Mouse (Mus musculus): ENCODE measurements around the gene Afdn. TPM values are rescaled to one million over a fixed set of nuclear protein-coding genes. Genes with fewer than 3 reads are reported as not detected.
"Not testable (repeated sequence)": the region's sequence is repeated elsewhere in the genome, so short reads cannot be mapped to it uniquely, and the experiment has no call there.

Afdn gene
- polyA plus RNA-seq, 1 experiment: 15.6 TPM

- no peaks in the 10 kb centered on the region; the same call in 1 of the 2 replicates for H3K4me1 ChIP-seq (ENCODE audit: control insufficient read depth, insufficient read depth, low read length)
Measured at GRCm38 (mm10) chr17:13768531-13768930, 8.2 kb downstream of the Afdn start.

GRCm38 (mm10) chr17:13769256-13769655, 8.9 kb downstream of the Afdn start:
- no peak overlapping the region for H3K27ac ChIP-seq (ENCODE audit: control insufficient read depth, insufficient read depth, low read depth, low read length)
- TF ChIP-seq CTCF (IDR thresholded peaks at IDR 0.05; ENCODE audit: control insufficient read depth, insufficient read depth, insufficient replicate concordance, low read depth, low read length) (no peak), POLR2A (IDR thresholded peaks at IDR 0.05; ENCODE audit: control insufficient read depth, low read depth, low read length) (no peak)
- H3K4me1 ChIP-seq (ENCODE audit: control insufficient read depth, insufficient read depth, low read length): no peaks in the 10 kb centered on the region; the same call in 1 of the 2 replicates
- no peaks in the 10 kb centered on the region for H3K36me3 ChIP-seq (ENCODE audit: control insufficient read depth, insufficient read depth, low read length)
- H3K27me3 ChIP-seq (ENCODE audit: control insufficient read depth, insufficient read depth, low read length): no peaks in the 10 kb centered on the region
- H3K4me3 ChIP-seq (ENCODE audit: control insufficient read depth, low read depth, low read length): no peak overlapping the region

More at GRCm38 (mm10) chr17:13768531-13768930, 8.2 kb downstream of the Afdn start:
- H3K4me3 ChIP-seq (ENCODE audit: control insufficient read depth, low read depth, low read length): no peak overlapping the region
- H3K27me3 ChIP-seq (ENCODE audit: control insufficient read depth, insufficient read depth, low read length): no peaks in the 10 kb centered on the region
- no peak for TF ChIP-seq CTCF (IDR thresholded peaks at IDR 0.05; ENCODE audit: control insufficient read depth, insufficient read depth, insufficient replicate concordance, low read depth, low read length)
- no peak for TF ChIP-seq POLR2A (IDR thresholded peaks at IDR 0.05; ENCODE audit: control insufficient read depth, low read depth, low read length)
- no peak overlapping the region for H3K27ac ChIP-seq (ENCODE audit: control insufficient read depth, insufficient read depth, low read depth, low read length)
- no peaks in the 10 kb centered on the region for H3K36me3 ChIP-seq (ENCODE audit: control insufficient read depth, insufficient read depth, low read length)

- TF ChIP-seq POLR2A (IDR thresholded peaks at IDR 0.05; ENCODE audit: control insufficient read depth, low read depth, low read length): no peak
- TF ChIP-seq CTCF (IDR thresholded peaks at IDR 0.05; ENCODE audit: control insufficient read depth, insufficient read depth, insufficient replicate concordance, low read depth, low read length): no peak
- Histone ChIP-seq H3K27ac (ENCODE audit: control insufficient read depth, insufficient read depth, low read depth, low read length) (no peak overlapping the region), H3K27me3 (ENCODE audit: control insufficient read depth, insufficient read depth, low read length) (no peaks in the 10 kb centered on the region), H3K36me3 (ENCODE audit: control insufficient read depth, insufficient read depth, low read length) (no peaks in the 10 kb centered on the region), H3K4me3 (ENCODE audit: control insufficient read depth, low read depth, low read length) (no peak overlapping the region), H3K4me1 (ENCODE audit: control insufficient read depth, insufficient read depth, low read length) (no peaks in the 10 kb centered on the region)
Measured at GRCm38 (mm10) chr17:13777676-13778075, 17.3 kb downstream of the Afdn start.

- Histone ChIP-seq H3K4me3 (ENCODE audit: control insufficient read depth, low read depth, low read length) (no peak overlapping the region), H3K36me3 (ENCODE audit: control insufficient read depth, insufficient read depth, low read length) (no peaks in the 10 kb centered on the region), H3K27me3 (ENCODE audit: control insufficient read depth, insufficient read depth, low read length) (no peaks in the 10 kb centered on the region), H3K4me1 (ENCODE audit: control insufficient read depth, insufficient read depth, low read length) (no peaks in the 10 kb centered on the region), H3K27ac (ENCODE audit: control insufficient read depth, insufficient read depth, low read depth, low read length) (no peak overlapping the region)
- TF ChIP-seq CTCF (IDR thresholded peaks at IDR 0.05; ENCODE audit: control insufficient read depth, insufficient read depth, insufficient replicate concordance, low read depth, low read length) (no peak), POLR2A (IDR thresholded peaks at IDR 0.05; ENCODE audit: control insufficient read depth, low read depth, low read length) (no peak)
Measured at GRCm38 (mm10) chr17:13778865-13779264, 18.5 kb downstream of the Afdn start.

- Histone ChIP-seq H3K4me1 (ENCODE audit: control insufficient read depth, insufficient read depth, low read length) (no peaks in the 10 kb centered on the region), H3K36me3 (ENCODE audit: control insufficient read depth, insufficient read depth, low read length) (no peaks in the 10 kb centered on the region), H3K27me3 (ENCODE audit: control insufficient read depth, insufficient read depth, low read length) (no peaks in the 10 kb centered on the region), H3K4me3 (ENCODE audit: control insufficient read depth, low read depth, low read length) (no peak overlapping the region), H3K27ac (ENCODE audit: control insufficient read depth, insufficient read depth, low read depth, low read length) (no peak overlapping the region)
- TF ChIP-seq CTCF (IDR thresholded peaks at IDR 0.05; ENCODE audit: control insufficient read depth, insufficient read depth, insufficient replicate concordance, low read depth, low read length) (no peak), POLR2A (IDR thresholded peaks at IDR 0.05; ENCODE audit: control insufficient read depth, low read depth, low read length) (no peak)
Measured at GRCm38 (mm10) chr17:13781948-13782347, 21.6 kb downstream of the Afdn start.

GRCm38 (mm10) chr17:13783469-13783868, 23.1 kb downstream of the Afdn start:
- H3K4me1 ChIP-seq (ENCODE audit: control insufficient read depth, insufficient read depth, low read length): no peaks in the 10 kb centered on the region
- TF ChIP-seq CTCF (IDR thresholded peaks at IDR 0.05; ENCODE audit: control insufficient read depth, insufficient read depth, insufficient replicate concordance, low read depth, low read length): no peak
- TF ChIP-seq POLR2A (IDR thresholded peaks at IDR 0.05; ENCODE audit: control insufficient read depth, low read depth, low read length): no peak

GRCm38 (mm10) chr17:13790033-13790432, 29.7 kb downstream of the Afdn start:
- not testable (repeated sequence) for H3K27ac ChIP-seq (ENCODE audit: control insufficient read depth, insufficient read depth, low read depth, low read length); H3K27me3 ChIP-seq (ENCODE audit: control insufficient read depth, insufficient read depth, low read length); H3K4me1 ChIP-seq (ENCODE audit: control insufficient read depth, insufficient read depth, low read length); H3K4me3 ChIP-seq (ENCODE audit: control insufficient read depth, low read depth, low read length); H3K36me3 ChIP-seq (ENCODE audit: control insufficient read depth, insufficient read depth, low read length)

More at GRCm38 (mm10) chr17:13783469-13783868, 23.1 kb downstream of the Afdn start:
- Histone ChIP-seq H3K4me3 (ENCODE audit: control insufficient read depth, low read depth, low read length) (no peak overlapping the region), H3K27ac (ENCODE audit: control insufficient read depth, insufficient read depth, low read depth, low read length) (no peak overlapping the region), H3K36me3 (ENCODE audit: control insufficient read depth, insufficient read depth, low read length) (no peaks in the 10 kb centered on the region), H3K27me3 (ENCODE audit: control insufficient read depth, insufficient read depth, low read length) (no peaks in the 10 kb centered on the region)

GRCm38 (mm10) chr17:13797691-13798090, 37.4 kb downstream of the Afdn start:
- TF ChIP-seq CTCF (IDR thresholded peaks at IDR 0.05; ENCODE audit: control insufficient read depth, insufficient read depth, insufficient replicate concordance, low read depth, low read length) (no peak), POLR2A (IDR thresholded peaks at IDR 0.05; ENCODE audit: control insufficient read depth, low read depth, low read length) (no peak)
- Histone ChIP-seq H3K27me3 (ENCODE audit: control insufficient read depth, insufficient read depth, low read length) (no peaks in the 10 kb centered on the region), H3K27ac (ENCODE audit: control insufficient read depth, insufficient read depth, low read depth, low read length) (no peak overlapping the region), H3K36me3 (ENCODE audit: control insufficient read depth, insufficient read depth, low read length) (no peaks in the 10 kb centered on the region), H3K4me3 (ENCODE audit: control insufficient read depth, low read depth, low read length) (no peak overlapping the region), H3K4me1 (ENCODE audit: control insufficient read depth, insufficient read depth, low read length) (no peaks in the 10 kb centered on the region)
